Mouse (Mus musculus) olfactory bulb, adult 2 months (tissue): ENCODE results near the gene Izumo2.

ENCODE experiments used
- CTCF ChIP-seq: fragments of 200-500 bp; IDR thresholded peaks from 2 replicates; pipeline ENCODE4 v1.5.1; 2012; ENCODE audit warnings: low read depth, mild to moderate bottlenecking, low read length, moderate library complexity; ENCODE audit not compliant: insufficient read depth
- POLR2A ChIP-seq: fragments of 200-500 bp; IDR thresholded peaks from 2 replicates; pipeline ENCODE4 v1.6.1; 2012; ENCODE audit warnings: mild to moderate bottlenecking, low read depth, low read length, moderate library complexity; ENCODE audit not compliant: insufficient read depth

DNA sequence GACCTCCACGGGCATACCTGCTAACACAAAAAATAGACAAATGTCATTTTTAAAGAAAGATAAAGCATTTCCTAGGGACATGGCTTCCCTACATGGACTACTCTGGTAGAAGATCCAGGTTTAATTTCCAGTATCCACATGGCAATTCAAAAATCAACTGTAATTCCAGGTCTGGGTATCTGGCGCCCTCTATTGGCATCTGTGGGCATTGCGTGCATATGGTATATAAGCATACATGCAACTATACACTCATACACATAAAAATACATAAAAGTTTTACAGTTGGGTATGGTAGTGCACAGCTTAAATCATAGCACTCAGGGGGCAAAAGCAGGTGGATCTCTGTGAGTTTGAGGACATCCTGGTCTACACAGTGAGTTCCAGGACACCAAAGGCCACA, 4.2 kb upstream of the Izumo2 start:
- no peak for TF ChIP-seq CTCF
- TF ChIP-seq POLR2A = no peak
